Mouse (Mus musculus): ENCODE results near the gene Spats1.

DNA sequence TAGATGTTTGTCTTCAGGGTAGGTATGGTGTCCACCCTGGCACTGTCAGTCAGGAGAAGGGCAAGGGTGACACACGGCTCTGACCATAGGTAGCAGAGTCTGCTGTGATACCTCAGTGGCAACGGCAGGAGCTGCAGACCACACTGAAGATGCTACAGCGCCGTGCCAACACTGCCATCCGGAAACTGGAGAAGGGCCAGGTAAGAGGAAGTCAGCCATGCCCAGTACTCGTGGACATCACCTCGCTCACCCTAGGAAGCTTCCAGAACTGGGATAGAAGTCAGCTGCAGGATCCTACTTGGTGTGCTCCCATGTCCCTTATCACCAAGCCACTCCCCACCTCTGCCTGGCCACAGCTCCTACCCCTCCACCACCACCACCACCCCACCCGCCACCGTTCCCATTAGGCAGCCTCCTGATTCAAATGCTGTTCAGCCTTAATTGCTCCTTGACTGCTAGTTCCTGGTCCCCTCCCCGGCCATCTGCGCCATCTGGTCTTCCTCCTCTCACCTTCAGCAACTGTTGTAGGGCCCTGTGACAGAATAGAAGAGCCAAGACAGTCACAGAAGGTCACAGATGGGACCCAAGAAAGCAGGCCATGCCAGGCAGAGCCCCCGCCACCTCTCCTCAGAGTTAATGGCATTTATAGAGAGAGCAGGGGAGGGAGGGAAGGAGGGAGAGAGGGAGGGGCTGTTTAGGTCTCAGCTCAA lies 43.7 kb upstream of the Spats1 start:
- TF ChIP-seq CTCF (IDR thresholded peaks at IDR 0.05; ENCODE audit: low read depth), result no peak
- TF ChIP-seq EP300 (IDR thresholded peaks at IDR 0.05; ENCODE audit: low read depth), result no peak
